Mouse (Mus musculus) hindbrain, embryonic 11.5 days (tissue): ENCODE data around the gene Pde9a. TPM values are rescaled to one million over a fixed set of nuclear protein-coding genes. Genes with fewer than 3 reads are reported as not detected.
A peak's percentile ranks its signal among the peaks of the same experiment; 100 is the strongest.
"Not testable (repeated sequence)": the region's sequence is repeated elsewhere in the genome, so short reads cannot be mapped to it uniquely, and the experiment has no call there.

Experiments used
- ATAC-seq: fragments of 200-750 bp; cut with Nextera tagmentation; 2 replicates; pipeline ENCODE4 v1.8.0; 2017; ENCODE audit warnings: mild to moderate bottlenecking, moderate TSS enrichment, moderate library complexity; ENCODE audit not compliant: low FRiP score
- DNase-seq: peaks from one replicate; pipeline ENCODE4 v3.0.0-alpha.2; 2015; ENCODE audit warnings: low spot score
- H3K27ac ChIP-seq: fragments of 300-500 bp; sonication (generic); 2 replicates; pipeline ENCODE4 v1.5.1; 2014; ENCODE audit warnings: mild to moderate bottlenecking, low read depth, low read length
- H3K27me3 ChIP-seq: fragments of 300-500 bp; sonication (generic); 2 replicates; pipeline ENCODE4 v1.6.1; 2014; ENCODE audit warnings: mild to moderate bottlenecking, low read length, moderate library complexity, mixed read lengths; ENCODE audit not compliant: control insufficient read depth, insufficient read depth
- H3K36me3 ChIP-seq: fragments of 300-500 bp; sonication (generic); 2 replicates; pipeline ENCODE4 v1.6.1; 2014; ENCODE audit warnings: mild to moderate bottlenecking, low read length, moderate library complexity, mixed read lengths; ENCODE audit not compliant: control insufficient read depth, insufficient read depth
- H3K4me1 ChIP-seq: fragments of 300-500 bp; sonication (generic); replicated peaks from 2 replicates; pipeline ENCODE4 v1.6.1; 2014; ENCODE audit warnings: low read length, mixed read lengths; ENCODE audit not compliant: control insufficient read depth, insufficient read depth
- H3K4me2 ChIP-seq: fragments of 300-500 bp; sonication (generic); replicated peaks from 2 replicates; pipeline ENCODE4 v1.6.1; 2014; ENCODE audit warnings: mild to moderate bottlenecking, low read depth, low read length
- H3K4me3 ChIP-seq: fragments of 300-500 bp; sonication (generic); 2 replicates; pipeline ENCODE4 v1.5.1; 2014; ENCODE audit warnings: low read depth, low read length
- H3K9ac ChIP-seq: fragments of 300-500 bp; sonication (generic); 2 replicates; pipeline ENCODE4 v1.6.1; 2014; ENCODE audit warnings: low read depth, low read length
- H3K9me3 ChIP-seq: fragments of 300-500 bp; sonication (generic); 2 replicates; pipeline ENCODE4 v1.6.1; 2016; ENCODE audit warnings: low read length; ENCODE audit not compliant: control insufficient read depth
- WGBS: fragments of 180-500 bp; shearing (Covaris S2); extraction: QIAGEN DNeasy Blood & Tissue Kit; methylation state at CpG from one replicate; pipeline ENCODE4 v1.1.7; 2014; 5-methylcytosine and 5-hydroxymethylcytosine counted together
- polyA plus RNA-seq: library from polyadenylated mRNA; unstranded; fragments of >200 nt; fragmentation: Nextera tagmentation; extraction: Ambion mirVana; gene quantifications from 2 replicates; pipeline ENCODE4 v1.2.1, GENCODE M21; 2014

The Pde9a gene
- polyA plus RNA-seq, 1 experiment from 2014 or later, result 27.9 TPM

GRCm38 (mm10) chr17:31353255-31353654 is 32.8 kb upstream of the Pde9a start:
- no peak for ATAC-seq
- Histone ChIP-seq H3K4me2 (no peak overlapping the region), H3K27me3 (no peaks in the 10 kb centered on the region)

DNA sequence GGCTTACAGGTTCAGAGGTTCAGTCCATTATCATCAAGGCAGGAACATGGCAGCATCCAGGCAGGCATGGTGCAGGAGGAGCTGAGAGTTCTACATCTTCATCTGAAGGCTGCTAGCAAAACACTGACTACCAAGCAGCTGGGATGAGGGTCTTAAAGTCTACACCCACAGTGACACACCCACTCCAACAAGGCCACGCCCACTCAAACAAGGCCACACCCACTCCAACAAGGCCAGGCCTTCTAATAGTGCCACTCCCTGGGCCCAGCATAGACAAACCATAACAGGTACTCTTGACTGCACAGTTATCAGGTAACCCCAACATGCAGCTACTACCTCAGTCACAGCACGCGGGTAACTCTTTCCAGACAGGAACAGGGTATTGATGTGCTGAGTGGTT is 31.3 kb upstream of the Pde9a start:
- H3K9ac ChIP-seq, H3K27me3 ChIP-seq, H3K4me2 ChIP-seq, DNase-seq, H3K9me3 ChIP-seq, H3K4me1 ChIP-seq, H3K27ac ChIP-seq, H3K36me3 ChIP-seq, H3K4me3 ChIP-seq, ATAC-seq: not testable (repeated sequence)
- 66% methylated on average over 3 of the region's 3 CpGs for WGBS

More at GRCm38 (mm10) chr17:31353255-31353654, 32.8 kb upstream of the Pde9a start:
- Histone ChIP-seq H3K4me1 (no peaks in the 10 kb centered on the region), H3K9ac (no peak overlapping the region), H3K4me3 (no peak overlapping the region), H3K36me3 (no peaks in the 10 kb centered on the region), H3K27ac (no peak overlapping the region), H3K9me3 (no peaks in the 10 kb centered on the region)
- no peak for DNase-seq
- WGBS, result 87% methylated on average over 2 of the region's 2 CpGs

DNA sequence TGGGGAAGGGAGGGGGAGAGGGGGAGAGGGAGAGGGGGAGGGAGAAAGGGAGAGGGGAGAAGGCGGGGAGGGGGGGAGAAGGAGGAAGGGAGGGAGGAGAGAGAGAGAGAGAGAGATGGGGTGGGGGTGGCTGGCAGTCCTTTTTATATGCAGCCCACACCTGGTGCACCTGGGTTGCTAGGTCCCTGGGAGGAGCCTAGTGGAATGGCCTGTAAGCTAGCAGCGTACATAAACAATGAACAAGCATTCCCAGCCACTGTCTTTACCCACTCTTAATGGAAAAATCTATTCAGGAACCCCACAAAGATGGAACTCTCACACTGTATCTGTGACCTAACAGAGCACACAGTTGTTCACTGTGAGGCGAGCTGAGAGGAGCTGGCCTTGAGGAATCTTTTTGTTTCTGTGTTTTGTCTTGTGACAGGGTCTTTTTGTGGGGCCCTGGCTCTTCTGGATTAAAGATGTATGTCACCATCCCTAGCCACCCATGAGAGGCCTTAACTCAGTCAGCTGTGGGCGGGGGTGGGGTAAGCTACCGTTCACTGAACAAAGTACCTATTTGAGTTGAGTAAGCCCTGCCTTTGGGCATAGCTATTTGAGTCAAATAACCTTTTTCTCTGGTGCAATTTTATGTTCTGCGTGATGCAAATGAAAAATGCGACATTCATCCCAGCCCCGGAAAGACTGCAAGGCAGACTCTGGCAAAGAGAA is 30.1 kb upstream of the Pde9a start:
- WGBS, result 44% methylated on average over 8 of the region's 8 CpGs
- ATAC-seq (no peak), DNase-seq (peak; percentile 11)
- Histone ChIP-seq H3K9ac (no peak overlapping the region), H3K27me3 (no peaks in the 10 kb centered on the region), H3K9me3 (no peaks in the 10 kb centered on the region), H3K4me1 (no peaks in the 10 kb centered on the region), H3K27ac (no peak overlapping the region), H3K36me3 (no peaks in the 10 kb centered on the region), H3K4me2 (no peak overlapping the region), H3K4me3 (no peak overlapping the region)

DNA sequence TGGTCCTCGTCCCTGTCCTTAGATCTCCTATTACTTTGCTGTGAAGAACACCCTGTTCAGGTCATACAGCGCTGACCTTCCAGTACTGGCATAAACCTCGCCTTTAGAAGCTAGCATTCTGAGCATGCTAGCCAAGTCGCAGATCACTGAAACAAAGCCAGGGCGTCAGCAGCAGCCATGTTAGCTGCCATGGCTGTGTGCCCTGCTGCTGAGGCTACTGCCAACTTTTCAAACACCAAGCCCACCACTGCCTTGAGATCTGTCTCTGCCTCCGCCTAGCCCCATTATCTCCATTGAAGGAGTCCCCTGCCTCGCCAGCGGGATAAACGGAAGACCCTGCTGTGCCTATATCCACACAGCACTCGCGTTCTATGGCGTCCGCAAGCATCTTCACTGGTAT is 25.4 kb upstream of the Pde9a start:
- Histone ChIP-seq H3K27ac (no peak overlapping the region), H3K4me1 (no peaks in the 10 kb centered on the region), H3K36me3 (no peaks in the 10 kb centered on the region), H3K27me3 (no peaks in the 10 kb centered on the region), H3K4me3 (no peak overlapping the region), H3K4me2 (no peak overlapping the region), H3K9me3 (no peaks in the 10 kb centered on the region), H3K9ac (no peak overlapping the region)
- no peak for DNase-seq
- WGBS, result 81% methylated on average over 13 of the region's 13 CpGs
- no peak for ATAC-seq

DNA sequence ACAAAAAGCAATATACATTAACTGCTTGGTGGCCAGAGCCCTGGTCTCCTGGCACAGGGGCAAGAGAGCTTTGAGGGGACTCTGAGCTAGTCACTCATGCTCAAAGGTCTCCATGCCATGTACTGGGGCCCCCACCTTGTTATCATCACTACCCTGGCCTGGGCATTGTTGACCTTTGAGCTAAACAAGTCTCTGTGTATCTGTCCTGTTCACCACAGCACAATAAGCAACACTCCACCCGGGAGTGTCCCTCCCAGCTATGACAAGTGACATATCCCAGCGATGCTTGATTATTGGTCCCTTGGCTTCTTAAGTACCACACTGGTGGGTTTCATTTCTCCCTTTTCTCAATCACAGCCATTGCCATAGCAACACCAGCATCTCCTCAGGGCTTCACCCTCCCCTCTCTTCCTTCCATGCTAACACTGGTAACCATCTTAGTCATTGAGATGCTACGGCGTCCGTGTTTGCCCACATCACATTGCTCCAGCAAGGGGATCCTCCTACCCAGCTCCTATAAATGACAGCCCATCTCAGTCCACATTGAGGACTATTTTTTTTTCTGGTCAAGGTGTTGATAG is 20.3 kb upstream of the Pde9a start:
- H3K4me1 ChIP-seq, result no peaks in the 10 kb centered on the region
- no peak overlapping the region for H3K27ac ChIP-seq
- H3K9me3 ChIP-seq, result no peaks in the 10 kb centered on the region
- no peak overlapping the region for H3K4me2 ChIP-seq
- no peak overlapping the region for H3K4me3 ChIP-seq
- DNase-seq (no peak), ATAC-seq (no peak)
- H3K9ac ChIP-seq, result no peak overlapping the region
- 90% methylated on average over 5 of the region's 5 CpGs for WGBS
- no peaks in the 10 kb centered on the region for H3K27me3 ChIP-seq
- no peaks in the 10 kb centered on the region for H3K36me3 ChIP-seq

GRCm38 (mm10) chr17:31370221-31370620 is 15.8 kb upstream of the Pde9a start:
- H3K36me3 ChIP-seq, result no peaks in the 10 kb centered on the region
- DNase-seq, result no peak
- no peak overlapping the region for H3K4me2 ChIP-seq
- WGBS, result 86% methylated on average over 2 of the region's 2 CpGs
- H3K9ac ChIP-seq, result no peak overlapping the region
- H3K4me3 ChIP-seq, result no peak overlapping the region
- no peaks in the 10 kb centered on the region for H3K27me3 ChIP-seq
- H3K4me1 ChIP-seq, result no peaks in the 10 kb centered on the region
- H3K27ac ChIP-seq, result no peak overlapping the region
- H3K9me3 ChIP-seq, result no peaks in the 10 kb centered on the region
- ATAC-seq, result no peak

DNA sequence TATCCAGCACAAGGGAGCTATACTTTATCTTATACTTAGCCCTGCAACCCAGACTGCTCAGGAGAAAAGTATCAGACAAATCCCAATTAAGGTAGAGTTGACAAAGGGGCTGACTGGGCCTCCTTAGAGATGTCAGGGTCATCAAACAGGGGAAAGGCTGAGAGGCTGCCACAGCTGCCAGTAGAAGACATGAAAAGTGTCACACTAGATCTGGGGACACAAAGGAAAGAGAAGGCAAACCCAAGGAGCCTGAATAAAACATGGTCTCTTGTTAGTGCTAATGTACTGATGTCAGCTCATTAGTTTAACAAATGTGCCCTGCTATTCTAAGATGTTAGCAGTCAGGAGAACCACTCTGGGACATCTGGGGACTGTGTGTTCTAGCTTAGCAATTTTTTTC is 15.1 kb upstream of the Pde9a start:
- H3K4me2 ChIP-seq, result no peak overlapping the region
- no peaks in the 10 kb centered on the region for H3K9me3 ChIP-seq
- H3K27me3 ChIP-seq, result no peaks in the 10 kb centered on the region
- no peak overlapping the region for H3K4me3 ChIP-seq
- H3K36me3 ChIP-seq, result no peaks in the 10 kb centered on the region
- H3K9ac ChIP-seq, result no peak overlapping the region
- H3K4me1 ChIP-seq, result no peaks in the 10 kb centered on the region
- ATAC-seq (no peak), DNase-seq (no peak)
- H3K27ac ChIP-seq, result no peak overlapping the region; the same call in 1 of the 2 replicates

DNA sequence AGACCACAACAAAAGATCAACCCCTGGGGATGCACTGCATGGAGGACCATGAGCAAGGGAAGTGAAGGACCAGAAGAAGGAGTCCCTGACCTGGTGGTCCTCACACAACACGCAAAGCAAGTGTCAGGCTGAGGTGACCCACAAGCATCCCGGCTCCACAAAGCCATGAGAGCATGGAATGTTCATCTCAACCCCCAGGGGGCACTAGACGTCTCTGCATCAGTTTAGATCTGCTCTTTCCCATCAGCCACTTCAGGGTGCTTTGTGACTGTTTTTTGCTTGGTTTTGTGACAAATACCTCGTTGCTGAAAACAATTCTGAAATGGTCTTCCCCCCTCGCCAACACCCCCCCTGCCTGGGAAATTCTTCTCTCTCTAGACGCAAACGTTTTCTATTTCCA is 8.0 kb upstream of the Pde9a start:
- Histone ChIP-seq H3K9me3 (no peaks in the 10 kb centered on the region), H3K36me3 (no peaks in the 10 kb centered on the region), H3K27me3 (no peaks in the 10 kb centered on the region), H3K9ac (0 out of 2 replicates have a peak overlapping the region, but pooled peaks have one; percentile 16), H3K4me3 (no peak overlapping the region), H3K27ac (no peak overlapping the region), H3K4me2 (no peak overlapping the region), H3K4me1 (no peaks in the 10 kb centered on the region)
- peak; percentile 86 for DNase-seq
- ATAC-seq, result no peak
- WGBS, result 14% methylated on average over 7 of the region's 7 CpGs

DNA sequence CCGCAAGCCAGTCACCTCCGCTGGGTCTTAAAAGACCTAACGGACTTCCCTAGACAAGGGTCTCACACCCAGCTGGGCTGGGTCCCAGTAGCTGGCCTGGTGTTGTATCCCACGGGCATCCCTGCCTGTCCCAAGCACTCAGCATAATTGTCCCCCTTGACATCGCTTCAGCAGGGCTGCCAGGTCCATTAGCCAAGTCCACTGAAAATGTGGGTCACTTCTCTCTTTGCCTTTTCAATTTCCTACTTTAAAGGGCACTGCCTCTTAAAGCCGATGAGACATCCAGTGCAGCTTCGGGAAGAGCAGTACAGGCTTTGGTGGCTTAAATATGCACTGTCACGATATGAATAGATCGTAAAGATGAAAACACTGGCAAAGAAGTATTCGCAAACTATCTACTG is 7.6 kb upstream of the Pde9a start:
- 78% methylated on average over 10 of the region's 10 CpGs for WGBS
- H3K36me3 ChIP-seq, result no peaks in the 10 kb centered on the region
- H3K27me3 ChIP-seq, result no peaks in the 10 kb centered on the region
- no peak for DNase-seq
- 0 out of 2 replicates have a peak overlapping the region, but pooled peaks have one; percentile 16 for H3K9ac ChIP-seq
- no peaks in the 10 kb centered on the region for H3K4me1 ChIP-seq
- H3K4me2 ChIP-seq, result no peak overlapping the region
- no peaks in the 10 kb centered on the region for H3K9me3 ChIP-seq
- H3K27ac ChIP-seq, result no peak overlapping the region
- no peak overlapping the region for H3K4me3 ChIP-seq
- no peak for ATAC-seq
